Mouse (Mus musculus) small intestine, adult 2 months (tissue): ENCODE results near the gene Ece1.

Experiments
- CTCF ChIP-seq: fragments of 200-500 bp; IDR thresholded peaks from 2 replicates; pipeline ENCODE4 v1.5.1; 2012; ENCODE audit warnings: low read depth, mild to moderate bottlenecking, control low read depth, inconsistent platforms, low read length, moderate library complexity, mixed read lengths; ENCODE audit not compliant: insufficient replicate concordance, insufficient read length; ENCODE audit errors: extremely low read depth
- POLR2A ChIP-seq: fragments of 200-500 bp; IDR thresholded peaks from 2 replicates; pipeline ENCODE4 v1.6.1; 2012; ENCODE audit warnings: low read depth, mild to moderate bottlenecking, control low read depth, inconsistent platforms, low read length, moderate library complexity

- TF ChIP-seq POLR2A (no peak), CTCF (no peak)
These were observed 13.5 kb downstream of the Ece1 start for GRCm38 (mm10) chr4:137875466-137876092.
